Mouse (Mus musculus) frontal cortex, adult 2 months (tissue): ENCODE results near the gene Triobp. TPM values are rescaled to one million over a fixed set of nuclear protein-coding genes. Genes with fewer than 3 reads are reported as not detected.

Source experiments
- DNase-seq, 2 experiments: peaks; one replicate each; pipeline ENCODE4 v3.0.0; 2022; ENCODE audit warnings: low spot score in 1 of 2; ENCODE audit errors: extremely low spot score in 1 of 2
- polyA plus RNA-seq: library from polyadenylated mRNA; depleted of rRNA; stranded (reverse); fragments of >200 nt; gene quantifications from 2 replicates; pipeline ENCODE4 v1.2.3, GENCODE M21; 2012

The Triobp gene
- polyA plus RNA-seq, 1 experiment, result 13.9 TPM

DNA sequence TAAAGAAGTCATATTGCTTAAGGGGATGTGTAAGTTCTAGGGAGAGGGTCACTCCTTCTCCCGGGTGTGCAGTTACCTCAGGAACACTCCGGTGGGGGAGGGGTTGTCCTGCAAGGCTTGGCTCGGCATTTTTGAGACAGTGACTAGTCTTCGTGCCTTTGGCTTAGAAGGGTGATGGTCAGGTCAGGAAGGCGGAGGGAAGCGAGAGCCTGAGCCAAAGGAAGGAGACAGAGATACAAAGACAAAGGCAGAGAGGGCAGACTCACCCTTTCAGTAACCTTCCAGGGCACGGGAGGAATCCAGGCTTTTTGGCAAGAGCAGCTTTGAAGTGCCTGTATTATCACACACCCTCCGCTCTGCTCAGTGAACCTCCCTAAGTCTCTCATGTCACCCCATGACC, 22.4 kb upstream of the Triobp start:
- no peak for DNase-seq

GRCm38 (mm10) chr15:78926021-78926919, 21.3 kb upstream of the Triobp start, which contains the start of gene Lgals1:
Gene Lgals1 (plus strand): TSS chr15:78926725.
- peak in 1 of 2 experiments; percentile 55 for DNase-seq

DNA sequence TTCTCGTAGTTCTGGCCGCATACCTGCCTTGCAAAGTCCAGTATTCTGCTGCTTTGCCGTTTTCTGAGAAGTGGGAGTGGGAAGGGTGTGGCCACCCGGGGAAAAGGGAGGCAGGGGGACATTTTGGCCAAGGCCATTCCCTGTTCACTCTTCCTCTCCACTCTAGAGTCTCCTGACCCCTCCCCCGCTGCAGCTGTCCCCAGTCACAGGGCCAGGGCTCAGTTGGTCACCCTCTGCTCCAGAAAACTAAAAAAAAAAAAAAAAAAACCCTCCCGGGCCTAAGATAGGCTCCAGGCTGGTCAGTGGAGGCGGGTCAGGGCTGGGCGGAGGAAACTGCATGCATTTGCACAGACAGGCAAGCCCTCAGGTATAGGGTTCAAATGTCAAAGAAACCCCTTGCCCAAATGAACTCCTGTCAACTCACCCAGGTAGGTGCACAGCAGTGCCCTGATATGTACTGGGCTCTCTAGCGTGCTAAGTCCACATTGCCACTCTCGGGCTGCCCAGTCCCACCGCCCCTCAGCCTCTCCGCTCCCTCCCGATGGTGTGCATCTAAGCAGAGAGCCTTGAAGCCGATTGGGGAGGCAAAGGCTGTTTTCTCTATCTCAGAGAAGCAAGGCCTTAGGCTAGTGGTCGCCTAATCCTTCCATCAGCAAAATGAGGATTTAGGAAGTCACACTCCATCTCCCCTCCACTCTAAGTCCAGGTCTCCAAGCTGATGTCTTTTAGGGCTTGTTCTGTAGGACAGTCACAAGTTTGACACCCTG, 20.3 kb upstream of the Triobp start:
- no peak for DNase-seq

GRCm38 (mm10) chr15:78927788-78928457, 19.6 kb upstream of the Triobp start:
- peak in 1 of 2 experiments; percentile 58 for DNase-seq

GRCm38 (mm10) chr15:78928539-78928938, 19.0 kb upstream of the Triobp start:
- DNase-seq, result no peak

- DNase-seq, result no peak
These were observed 17.3 kb upstream of the Triobp start for GRCm38 (mm10) chr15:78930192-78930706.

- no peak for DNase-seq
These were observed 16.6 kb upstream of the Triobp start for GRCm38 (mm10) chr15:78930801-78931426.

GRCm38 (mm10) chr15:78931577-78931976, 15.9 kb upstream of the Triobp start:
- DNase-seq, result peak in 1 of 2 experiments; percentile 54

GRCm38 (mm10) chr15:78934784-78935320, 12.7 kb upstream of the Triobp start, which contains the start of gene Nol12:
Gene Nol12 (plus strand): TSS chr15:78934933.
- peak; percentile 78 to 93 for DNase-seq

GRCm38 (mm10) chr15:78936403-78936802, 11.1 kb upstream of the Triobp start:
- DNase-seq, result no peak

DNA sequence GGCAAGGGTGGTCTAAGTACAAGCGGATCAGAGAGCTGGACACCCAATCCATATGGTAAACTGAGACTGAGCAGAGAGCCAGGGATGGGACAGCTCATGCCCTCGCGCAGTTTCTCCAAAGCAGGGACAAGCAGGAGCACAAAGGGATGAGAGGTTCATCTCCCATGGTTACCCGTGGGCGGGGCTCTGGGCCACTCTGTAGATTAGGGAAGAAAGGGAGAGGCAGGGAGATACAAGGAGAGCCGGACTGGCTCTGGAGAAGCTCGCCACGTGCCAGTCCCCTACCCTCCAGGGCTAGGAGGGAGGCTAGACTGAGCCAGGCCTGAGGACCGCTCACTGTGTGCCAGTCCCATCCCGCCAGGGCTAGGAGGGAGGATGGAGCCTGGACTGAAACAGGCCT, 10.2 kb upstream of the Triobp start:
- DNase-seq, result no peak

DNA sequence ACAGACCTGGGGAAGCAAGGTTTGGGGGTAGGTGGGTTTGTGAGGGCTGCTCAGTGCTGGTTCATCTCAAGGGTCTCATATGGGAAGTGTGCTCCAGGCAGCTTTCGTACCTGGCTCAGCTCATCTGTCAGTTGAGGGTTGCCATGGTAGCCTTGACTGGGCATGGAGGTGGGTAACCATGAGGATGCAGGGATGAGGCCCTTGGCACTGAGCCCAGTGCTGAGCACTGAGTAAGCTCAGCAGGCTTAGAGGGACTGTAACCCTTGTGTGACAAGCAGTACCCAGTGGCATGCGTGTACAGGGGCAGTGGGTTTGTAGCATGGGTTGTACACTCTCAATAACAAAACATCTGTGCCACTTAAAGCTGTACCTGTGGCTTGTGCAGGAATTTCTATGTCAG, 9.6 kb upstream of the Triobp start:
- DNase-seq, result no peak

DNA sequence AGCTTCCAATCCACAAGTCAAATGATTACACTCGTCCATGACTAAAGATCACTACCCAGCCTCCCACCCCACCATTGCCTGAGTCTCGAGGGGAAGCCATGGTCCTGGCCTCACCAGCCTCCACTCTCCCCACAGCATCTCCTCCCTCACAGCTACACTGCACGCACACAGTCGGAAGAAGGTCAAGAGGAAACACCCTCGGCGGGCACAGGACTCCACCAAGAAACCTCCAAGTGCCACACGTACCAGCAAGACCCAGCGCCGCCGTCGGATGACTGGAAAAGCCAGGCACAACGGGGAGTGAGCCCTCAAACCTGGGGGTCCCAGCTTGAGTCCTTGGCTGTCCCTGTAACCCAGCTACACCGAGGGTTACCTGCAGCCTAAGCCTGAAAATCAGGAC, 7.2 kb upstream of the Triobp start:
- no peak for DNase-seq

- peak; percentile 45 to 90 for DNase-seq
These were observed 4.9 kb upstream of the Triobp start for GRCm38 (mm10) chr15:78942663-78943062.

GRCm38 (mm10) chr15:78946232-78946631, 1.3 kb upstream of the Triobp start:
- DNase-seq, result no peak

- no peak for DNase-seq
These were observed 715 bp downstream of the Triobp start for GRCm38 (mm10) chr15:78948152-78948725.

DNA sequence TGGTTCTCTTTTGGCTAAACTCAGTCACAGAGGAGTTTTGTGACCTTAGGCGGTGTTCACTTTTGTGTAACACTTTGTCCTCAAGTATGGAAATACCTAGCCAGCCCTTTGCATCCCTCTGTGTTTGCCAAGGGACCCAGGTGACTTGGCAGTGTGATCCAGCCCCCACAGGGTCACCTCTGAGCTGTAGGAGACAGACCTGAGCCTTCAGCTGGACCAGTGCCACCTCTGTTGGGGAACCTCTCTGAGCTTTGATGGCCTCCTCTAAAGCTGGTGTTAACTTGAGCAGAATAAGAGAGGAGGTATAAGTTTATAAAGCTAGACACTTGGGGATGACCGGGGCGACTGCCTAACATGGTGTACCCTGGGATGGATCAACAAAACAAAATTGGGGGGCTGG, 1.4 kb downstream of the Triobp start:
- DNase-seq, result no peak

DNA sequence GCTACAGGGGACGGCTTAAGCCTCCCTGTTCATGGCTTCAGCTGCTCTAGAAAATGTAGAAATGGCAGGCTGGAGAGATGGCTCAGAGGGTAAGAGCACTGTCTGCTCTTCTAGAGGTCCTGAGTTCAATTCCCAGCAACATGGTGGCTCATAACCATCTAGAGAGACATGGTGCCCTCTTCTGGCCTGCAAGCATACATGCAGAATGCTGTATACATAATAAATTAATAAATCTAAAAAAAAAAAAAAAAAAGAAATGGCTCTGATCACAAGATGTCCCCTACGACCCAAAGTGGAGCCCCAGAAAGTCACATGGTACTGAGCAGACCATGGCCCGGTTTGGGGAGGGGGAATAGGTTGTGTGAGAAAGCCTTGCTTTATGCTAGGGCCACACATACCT, 8.1 kb downstream of the Triobp start:
- no peak for DNase-seq

- no peak for DNase-seq
These were observed 8.8 kb downstream of the Triobp start for GRCm38 (mm10) chr15:78956351-78956750.

GRCm38 (mm10) chr15:78957021-78957420, 9.5 kb downstream of the Triobp start:
- DNase-seq, result no peak
